Mouse (Mus musculus) lung, embryonic 14.5 days (tissue): ENCODE measurements around the gene Carns1. TPM values are rescaled to one million over a fixed set of nuclear protein-coding genes. Genes with fewer than 3 reads are reported as not detected.
A peak's percentile ranks its signal among the peaks of the same experiment; 100 is the strongest.
"Not testable (repeated sequence)": the region's sequence is repeated elsewhere in the genome, so short reads cannot be mapped to it uniquely, and the experiment has no call there.

Experiments
- ATAC-seq: fragments of 200-750 bp; cut with Nextera tagmentation; 2 replicates; pipeline ENCODE4 v1.8.0; 2017; ENCODE audit warnings: mild to moderate bottlenecking, moderate TSS enrichment, moderate library complexity; ENCODE audit not compliant: insufficient read depth
- DNase-seq: peaks from one replicate; pipeline ENCODE4 v3.0.0-alpha.2; 2015
- H3K27ac ChIP-seq: fragments of 300-500 bp; sonication (generic); 2 replicates; pipeline ENCODE4 v1.5.1; 2014; ENCODE audit warnings: low read depth, mild to moderate bottlenecking, moderate library complexity
- H3K27me3 ChIP-seq: fragments of 300-500 bp; sonication (generic); 2 replicates; pipeline ENCODE4 v1.6.1; 2014; ENCODE audit warnings: low read length, control low read depth; ENCODE audit not compliant: insufficient read depth
- H3K36me3 ChIP-seq: fragments of 300-500 bp; sonication (generic); 2 replicates; pipeline ENCODE4 v1.6.1; 2014; ENCODE audit warnings: control low read depth; ENCODE audit not compliant: insufficient read depth
- H3K4me1 ChIP-seq: fragments of 300-500 bp; sonication (generic); 2 replicates; pipeline ENCODE4 v1.6.1; 2014; ENCODE audit warnings: antibody characterized with exemption, control low read depth; ENCODE audit not compliant: insufficient read depth
- H3K4me2 ChIP-seq: fragments of 300-500 bp; sonication (generic); 2 replicates; pipeline ENCODE4 v1.6.1; 2014; ENCODE audit warnings: mild to moderate bottlenecking
- H3K4me3 ChIP-seq: fragments of 300-500 bp; sonication (generic); 2 replicates; pipeline ENCODE4 v1.5.1; 2014; ENCODE audit warnings: low read depth, low read length
- H3K9ac ChIP-seq: fragments of 300-500 bp; sonication (generic); 2 replicates; pipeline ENCODE4 v1.6.1; 2014
- H3K9me3 ChIP-seq: fragments of 300-500 bp; sonication (generic); 2 replicates; pipeline ENCODE4 v1.6.1; 2016; ENCODE audit warnings: low read depth, low read length, control low read depth
- CTCF ChIP-seq: IDR thresholded peaks from 2 replicates; pipeline ENCODE4 v1.5.1; 2016; ENCODE audit warnings: antibody characterized with exemption, low read depth
- WGBS: fragments of 180-500 bp; shearing (Covaris S2); extraction: QIAGEN DNeasy Blood & Tissue Kit; methylation state at CpG from one replicate; pipeline ENCODE4 v1.1.7; 2014; 5-methylcytosine and 5-hydroxymethylcytosine counted together
- polyA plus RNA-seq: library from polyadenylated mRNA; unstranded; fragments of >200 nt; fragmentation: Nextera tagmentation; extraction: Ambion mirVana; gene quantifications from 2 replicates; pipeline ENCODE4 v1.2.1, GENCODE M21; 2014

Gene Carns1
- polyA plus RNA-seq, 1 experiment from 2014 or later, result 2.5 TPM

- no peak for ATAC-seq
- Histone ChIP-seq H3K4me1 (peaks cover 3% of the 10 kb centered on the region), H3K36me3 (peaks cover 45% of the 10 kb centered on the region), H3K9ac (no peak overlapping the region), H3K4me3 (no peak overlapping the region), H3K4me2 (no peak overlapping the region), H3K27ac (no peak overlapping the region), H3K9me3 (no peaks in the 10 kb centered on the region), H3K27me3 (no peaks in the 10 kb centered on the region)
- no peak for DNase-seq
- no peak for TF ChIP-seq CTCF
- 73% methylated on average over 2 of the region's 2 CpGs for WGBS
Measured at GRCm38 (mm10) chr19:4131768-4132167, 43.5 kb downstream of the Carns1 start.

- H3K4me2 ChIP-seq, result no peak overlapping the region
- no peak for TF ChIP-seq CTCF
- no peak overlapping the region for H3K4me3 ChIP-seq
- H3K9me3 ChIP-seq, result no peaks in the 10 kb centered on the region
- no peak overlapping the region for H3K9ac ChIP-seq
- H3K27me3 ChIP-seq, result no peaks in the 10 kb centered on the region
- no peak for ATAC-seq
- no peak for DNase-seq
- peaks cover 45% of the 10 kb centered on the region for H3K36me3 ChIP-seq
- H3K27ac ChIP-seq, result no peak overlapping the region
- H3K4me1 ChIP-seq, result peaks cover 8% of the 10 kb centered on the region
- 78% methylated on average over 5 of the region's 5 CpGs for WGBS
Measured at GRCm38 (mm10) chr19:4131075-4131474, 44.2 kb downstream of the Carns1 start.

- H3K4me2 ChIP-seq, result no peak overlapping the region
- no peak for DNase-seq
- H3K36me3 ChIP-seq, result peaks cover 45% of the 10 kb centered on the region
- no peak overlapping the region for H3K4me3 ChIP-seq
- no peaks in the 10 kb centered on the region for H3K9me3 ChIP-seq
- no peak overlapping the region for H3K9ac ChIP-seq
- H3K27me3 ChIP-seq, result no peaks in the 10 kb centered on the region
- peaks cover 8% of the 10 kb centered on the region for H3K4me1 ChIP-seq
- H3K27ac ChIP-seq, result no peak overlapping the region
- TF ChIP-seq CTCF, result no peak
- ATAC-seq, result no peak
- 84% methylated on average over 4 of the region's 4 CpGs for WGBS
Measured at GRCm38 (mm10) chr19:4130106-4130505, 45.2 kb downstream of the Carns1 start.

GRCm38 (mm10) chr19:4129462-4129861 lies 45.8 kb downstream of the Carns1 start:
- Histone ChIP-seq H3K27ac (no peak overlapping the region), H3K4me3 (no peak overlapping the region), H3K4me2 (no peak overlapping the region), H3K27me3 (no peaks in the 10 kb centered on the region), H3K36me3 (peaks cover 45% of the 10 kb centered on the region), H3K4me1 (peaks cover 10% of the 10 kb centered on the region), H3K9me3 (no peaks in the 10 kb centered on the region), H3K9ac (no peak overlapping the region)
- DNase-seq, result no peak
- TF ChIP-seq CTCF, result no peak
- ATAC-seq, result no peak
- 91% methylated on average over 7 of the region's 7 CpGs for WGBS

- 58% methylated on average over 7 of the region's 7 CpGs for WGBS
- Histone ChIP-seq H3K4me3 (peak overlapping the region; percentile 89), H3K27ac (no peak overlapping the region), H3K9me3 (no peaks in the 10 kb centered on the region), H3K27me3 (no peaks in the 10 kb centered on the region), H3K4me2 (peak overlapping the region; percentile 90), H3K4me1 (peaks cover 10% of the 10 kb centered on the region), H3K9ac (peak overlapping the region; percentile 89), H3K36me3 (peaks cover 30% of the 10 kb centered on the region)
- ATAC-seq (no peak), DNase-seq (no peak)
- no peak for TF ChIP-seq CTCF
Measured at GRCm38 (mm10) chr19:4126759-4127495, 48.4 kb downstream of the Carns1 start.

GRCm38 (mm10) chr19:4125741-4126696 lies 49.3 kb downstream of the Carns1 start, which contains the start of gene Aip:
Gene Aip (minus strand): TSS chr19:4125858.
- peak within 1 kb of the TSS; percentile 30 for H3K27ac ChIP-seq
- peak within 1 kb of the TSS; percentile 90 for H3K4me2 ChIP-seq
- peak; percentile 73 for TF ChIP-seq CTCF
- H3K4me1 ChIP-seq, result peaks cover 10% of the 10 kb centered on the region
- peak within 1 kb of the TSS; percentile 89 for H3K4me3 ChIP-seq
- WGBS, result under 1% methylated on average over 64 of the region's 64 CpGs
- no peaks in the 10 kb centered on the region for H3K9me3 ChIP-seq
- peak; percentile 99 for DNase-seq
- ATAC-seq, result peak; percentile 95
- peaks cover 21% of the 10 kb centered on the region for H3K36me3 ChIP-seq
- H3K27me3 ChIP-seq, result no peaks in the 10 kb centered on the region
- peak within 1 kb of the TSS; percentile 89 for H3K9ac ChIP-seq

GRCm38 (mm10) chr19:4125268-4125667 lies 50.0 kb downstream of the Carns1 start:
- H3K27ac ChIP-seq, result peak overlapping the region; percentile 30; the same call in 1 of the 2 replicates
- ATAC-seq (peak; percentile 26), DNase-seq (peak; percentile 26)
- H3K27me3 ChIP-seq, H3K9me3 ChIP-seq: not testable (repeated sequence)
- peak overlapping the region; percentile 89 for H3K4me3 ChIP-seq
- peaks cover 17% of the 10 kb centered on the region for H3K36me3 ChIP-seq
- peak overlapping the region; percentile 55 for H3K4me2 ChIP-seq
- peak overlapping the region; percentile 89 for H3K9ac ChIP-seq
- 20% methylated on average over 4 of the region's 4 CpGs for WGBS
- peaks cover 12% of the 10 kb centered on the region for H3K4me1 ChIP-seq
